Mouse (Mus musculus) testis, postnatal 10 days (tissue): ENCODE results near the gene Bpi.

ENCODE experiments used
- DNase-seq: peaks from one replicate; pipeline ENCODE4 v3.0.0; 2021; ENCODE audit warnings: low spot score

The Bpi gene

GRCm38 (mm10) chr2:158242170-158242896 is 15.6 kb upstream of the Bpi start:
- no peak for DNase-seq

- peak; percentile 78 for DNase-seq
These were observed 14.6 kb upstream of the Bpi start for GRCm38 (mm10) chr2:158243129-158243870.

DNA sequence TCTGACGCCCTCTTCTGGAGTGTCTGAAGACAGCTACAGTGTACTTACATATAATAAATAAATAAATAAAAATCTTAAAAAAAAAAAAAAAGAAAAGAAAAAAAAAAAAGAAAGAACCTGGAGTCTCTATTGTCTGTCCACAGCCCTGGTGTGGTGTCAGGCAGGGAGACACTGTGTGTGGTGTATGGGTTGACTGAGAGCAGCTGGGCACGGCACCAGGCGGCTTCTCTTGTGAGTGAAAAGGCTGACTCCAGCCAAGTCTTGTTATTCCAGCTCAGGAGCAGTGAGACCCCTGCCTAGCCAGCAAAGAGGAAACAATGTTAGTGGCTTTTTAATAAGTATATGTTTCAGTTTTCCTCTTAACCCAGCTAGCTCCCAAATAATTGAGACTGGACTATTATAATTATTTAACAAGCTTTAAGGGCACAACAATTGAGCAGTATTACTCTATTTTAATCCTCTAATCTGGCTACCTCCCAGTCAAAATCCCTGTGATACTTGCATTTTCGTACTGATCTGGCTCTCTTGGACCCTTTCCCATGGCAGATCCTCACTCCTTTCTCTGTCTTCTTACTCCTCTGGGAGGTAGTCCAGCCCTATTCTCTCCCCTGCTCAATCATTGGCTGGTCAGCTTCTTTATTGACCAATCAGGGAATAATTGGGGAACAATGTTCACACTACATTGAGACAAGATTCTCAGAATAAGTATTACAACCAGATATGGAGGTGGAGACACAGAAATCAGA is 12.6 kb upstream of the Bpi start:
- DNase-seq: no peak

DNA sequence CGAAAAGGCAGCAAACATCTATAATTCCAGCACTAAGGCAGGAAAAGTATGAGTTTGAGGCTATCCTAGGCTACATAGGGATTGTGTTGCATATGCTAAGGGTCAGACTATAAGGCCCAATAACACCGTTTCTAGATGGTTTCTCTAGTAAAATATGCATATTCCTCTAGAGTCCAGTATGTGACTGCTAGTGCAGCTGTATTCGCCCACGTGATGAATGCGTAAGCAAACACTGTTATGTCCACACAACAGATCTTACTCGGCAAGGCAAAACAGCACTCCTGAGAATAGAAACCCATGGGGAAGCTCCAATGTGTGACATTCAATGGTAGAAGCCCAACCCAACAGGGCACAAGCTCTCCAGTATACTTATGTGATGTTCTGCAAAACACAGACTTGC is 10.0 kb upstream of the Bpi start:
- no peak for DNase-seq

GRCm38 (mm10) chr2:158248318-158248717 is 9.6 kb upstream of the Bpi start:
- DNase-seq: peak; percentile 83

- no peak for DNase-seq
These were observed 7.3 kb upstream of the Bpi start for GRCm38 (mm10) chr2:158250558-158250957.

- no peak for DNase-seq
These were observed 4.1 kb upstream of the Bpi start for GRCm38 (mm10) chr2:158253806-158254205.

GRCm38 (mm10) chr2:158256894-158257293 is 1.0 kb upstream of the Bpi start:
- DNase-seq: peak; percentile 77

DNA sequence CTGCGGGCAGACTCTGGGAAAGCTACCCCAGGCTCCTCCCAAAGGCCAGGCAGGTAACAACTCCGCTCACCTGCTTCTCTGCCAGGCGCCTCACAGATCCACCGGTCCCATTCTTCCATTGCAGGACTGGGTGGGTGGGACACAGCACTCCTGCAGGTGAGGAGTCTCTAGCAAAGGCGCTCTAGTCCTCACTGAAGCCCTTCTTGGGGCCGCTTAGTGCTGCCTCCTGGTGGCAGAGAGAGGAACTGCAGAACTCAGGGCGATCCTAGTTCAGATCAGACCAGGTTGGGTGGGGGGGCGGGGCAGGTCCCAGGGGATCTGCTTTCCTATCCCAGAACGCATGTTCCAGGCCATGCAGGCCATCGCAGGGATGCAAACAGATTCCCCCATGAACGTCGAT is 887 bp downstream of the Bpi start:
- DNase-seq: peak; percentile 87

DNA sequence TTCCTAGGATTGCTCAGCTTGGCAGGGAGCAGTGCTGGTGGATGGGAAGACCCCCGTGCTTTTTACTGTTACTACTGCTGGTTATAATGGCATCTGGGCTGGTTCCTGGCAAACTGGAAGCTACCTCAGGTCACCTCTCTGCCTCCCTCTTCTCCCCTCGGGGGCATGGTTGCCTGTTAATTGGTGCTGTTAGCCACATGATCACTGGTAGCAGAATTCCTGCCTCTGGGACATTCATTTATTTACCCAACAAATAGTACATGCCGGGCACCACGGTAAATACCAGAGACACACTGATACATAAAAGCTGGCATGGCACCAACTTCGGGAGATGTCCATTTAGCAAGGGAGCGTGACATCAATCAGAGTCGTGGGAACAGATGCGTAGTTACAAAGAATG is 1.6 kb downstream of the Bpi start:
- DNase-seq: no peak

DNA sequence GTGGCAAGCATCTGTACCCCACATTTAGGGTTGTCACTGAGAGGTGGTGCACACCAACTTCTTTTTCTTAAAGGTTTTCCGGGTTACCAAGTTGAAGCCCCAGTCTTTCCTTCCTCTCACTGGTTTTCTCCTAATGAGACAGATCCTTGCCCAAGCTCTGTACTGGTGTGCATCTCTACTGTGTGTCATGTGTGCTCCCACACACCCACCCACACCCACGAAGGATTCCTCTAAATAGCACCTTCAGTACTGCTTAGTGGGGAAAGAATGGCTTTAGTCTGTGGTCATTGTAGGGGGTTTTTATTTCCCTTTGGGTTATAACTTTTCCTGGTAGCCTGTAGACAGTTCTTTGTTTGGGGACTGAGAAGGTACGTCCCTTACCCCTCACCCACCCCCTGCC is 7.0 kb downstream of the Bpi start:
- DNase-seq: no peak

DNA sequence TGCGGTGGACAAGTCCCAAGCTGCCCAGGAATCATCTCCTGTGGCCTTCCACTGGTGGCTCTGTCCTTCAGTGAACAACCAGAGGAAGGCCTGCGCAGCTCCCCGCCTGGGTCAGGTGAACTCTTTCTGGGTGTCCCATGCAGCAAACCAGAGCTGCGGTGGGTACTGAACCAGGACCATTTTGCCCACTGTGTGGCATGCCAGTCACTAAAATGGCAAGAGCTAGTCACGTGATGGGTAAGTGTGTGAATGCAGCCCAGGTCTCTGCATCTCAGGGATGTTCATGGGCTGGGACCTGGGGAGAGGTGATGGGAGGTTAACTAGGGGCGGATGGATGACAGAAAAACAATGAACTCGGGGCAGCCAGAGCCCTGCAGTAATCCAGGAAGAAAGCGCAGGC is 12.1 kb downstream of the Bpi start:
- no peak for DNase-seq

GRCm38 (mm10) chr2:158273646-158274045 is 15.8 kb downstream of the Bpi start:
- no peak for DNase-seq

GRCm38 (mm10) chr2:158275349-158275748 is 17.5 kb downstream of the Bpi start:
- no peak for DNase-seq

GRCm38 (mm10) chr2:158275811-158276210 is 17.9 kb downstream of the Bpi start:
- no peak for DNase-seq

GRCm38 (mm10) chr2:158276451-158276850 is 18.6 kb downstream of the Bpi start:
- no peak for DNase-seq

DNA sequence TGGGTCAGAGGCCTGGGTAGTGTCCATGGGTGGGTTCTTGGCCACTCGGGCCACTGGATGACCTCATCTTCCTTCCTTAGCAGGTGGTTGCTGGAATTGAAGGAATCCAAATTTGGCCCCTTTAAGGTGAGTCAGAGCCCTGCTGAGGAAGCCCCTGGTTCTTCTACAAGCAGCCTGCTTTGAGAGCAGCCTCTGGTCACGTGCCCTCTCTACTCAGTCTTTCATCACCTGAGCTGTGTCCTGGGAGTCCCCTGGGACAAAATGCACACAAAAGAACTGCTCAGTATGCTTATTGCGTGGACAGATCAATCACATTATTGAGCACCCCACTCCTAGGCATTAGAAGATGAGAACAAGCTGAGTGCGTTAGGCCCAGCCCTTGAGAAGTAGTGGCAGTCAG is 19.0 kb downstream of the Bpi start:
- DNase-seq: no peak

GRCm38 (mm10) chr2:158279656-158280055 is 21.8 kb downstream of the Bpi start:
- DNase-seq: no peak

DNA sequence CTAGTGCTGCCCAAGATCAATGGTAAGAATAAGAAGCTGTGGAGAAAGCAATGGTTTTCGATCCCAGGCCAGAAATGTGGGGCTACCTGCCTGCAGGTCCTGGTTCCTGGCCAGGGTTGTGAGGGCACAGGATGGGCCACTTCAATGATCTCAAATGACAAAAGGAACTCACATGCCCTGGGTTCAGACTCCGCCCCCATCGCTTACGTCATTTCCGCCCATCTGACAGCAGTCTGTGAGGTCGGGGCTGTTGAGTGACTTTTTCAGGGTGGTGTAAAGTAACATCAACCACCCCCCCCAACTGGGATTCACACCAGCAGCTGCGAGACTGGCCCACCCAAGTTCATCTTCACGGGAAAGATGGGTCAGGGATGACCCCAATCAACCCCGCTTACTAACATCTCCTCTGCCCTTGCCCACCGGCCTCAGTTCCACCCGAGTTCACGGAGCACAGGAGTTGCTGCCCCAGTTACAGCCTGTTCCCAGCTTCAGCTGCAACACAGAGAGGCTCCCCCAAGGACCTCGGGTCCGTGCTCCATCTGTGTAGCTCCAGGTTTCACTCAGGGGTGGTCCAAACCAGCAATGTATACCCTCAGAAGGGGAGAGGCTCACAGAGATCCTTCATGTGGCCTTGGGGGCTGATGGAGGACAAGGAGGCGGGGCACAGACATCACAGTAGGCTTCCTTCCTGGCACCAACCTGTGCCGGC is 23.8 kb downstream of the Bpi start:
- DNase-seq: peak; percentile 69

DNA sequence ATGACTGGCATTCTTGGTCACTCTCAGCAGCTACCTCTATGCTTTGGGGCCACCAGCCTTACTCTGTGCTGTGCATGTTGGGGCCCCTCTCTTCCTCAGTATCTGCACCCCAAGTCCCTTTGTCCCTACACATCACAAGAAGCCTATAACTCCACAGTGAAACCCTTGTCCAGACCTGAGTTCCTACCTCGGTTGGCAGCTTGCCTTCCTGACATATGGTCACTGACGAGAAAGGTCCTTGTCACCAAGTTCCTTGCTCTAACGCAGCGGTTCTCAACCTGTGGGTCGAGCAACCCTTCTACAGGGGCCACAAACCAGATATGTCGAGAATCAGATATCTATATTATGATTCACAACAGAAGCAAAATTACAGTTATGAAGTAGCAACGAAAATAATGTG is 25.2 kb downstream of the Bpi start:
- DNase-seq: no peak

DNA sequence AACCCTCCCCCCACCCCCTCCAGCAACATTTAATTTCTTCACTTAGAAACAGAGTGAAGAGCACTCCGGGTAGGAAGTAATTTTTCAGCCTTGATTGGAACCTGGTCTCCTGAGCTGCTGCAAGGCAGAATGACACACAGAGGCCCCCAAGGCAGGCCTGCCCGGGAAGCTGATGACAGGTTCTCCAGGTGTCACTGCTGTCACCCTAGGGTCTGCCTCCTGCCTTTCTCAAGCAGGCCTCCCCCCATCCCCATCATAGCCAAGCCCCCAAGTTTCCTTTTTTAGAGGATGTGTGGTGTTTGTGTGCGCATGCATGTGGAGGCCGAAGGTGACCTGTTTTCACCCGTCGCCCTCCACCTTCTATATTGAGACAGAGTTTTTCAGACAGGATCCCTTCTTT is 25.9 kb downstream of the Bpi start:
- no peak for DNase-seq

- DNase-seq: peak; percentile 76
These were observed 26.7 kb downstream of the Bpi start for GRCm38 (mm10) chr2:158284571-158284970.
